Mouse (Mus musculus) C2C12 (cell line): ENCODE measurements around the gene Zbtb45. TPM values are rescaled to one million over a fixed set of nuclear protein-coding genes. Genes with fewer than 3 reads are reported as not detected.

Experiments
- H3K27me3 ChIP-seq: one replicate; pipeline ENCODE4 v1.6.1; 2011; ENCODE audit not compliant: control insufficient read depth, insufficient read depth, insufficient read length
- H3K36me3 ChIP-seq: one replicate; pipeline ENCODE4 v1.6.1; 2011; ENCODE audit not compliant: control insufficient read depth, insufficient read depth
- H3K4me3 ChIP-seq: one replicate; pipeline ENCODE4 v1.5.1; 2011; ENCODE audit warnings: mild to moderate bottlenecking, control low read depth; ENCODE audit not compliant: poor library complexity, insufficient read depth, severe bottlenecking
- H3K79me2 ChIP-seq: one replicate; pipeline ENCODE4 v1.6.1; 2011; ENCODE audit not compliant: control insufficient read depth, insufficient read depth
- H3K79me3 ChIP-seq: one replicate; pipeline ENCODE4 v1.6.1; 2011; ENCODE audit warnings: low read depth, control low read depth
- H3ac ChIP-seq: one replicate; pipeline ENCODE3; 2011; ENCODE audit warnings: low read depth; ENCODE audit not compliant: control insufficient read depth, insufficient read length
- CEBPB ChIP-seq: IDR thresholded peaks from one replicate; pipeline ENCODE4 v1.6.1; 2011; ENCODE audit warnings: low read depth, mild to moderate bottlenecking, control low read depth, moderate library complexity
- CTCF ChIP-seq: IDR thresholded peaks from one replicate; pipeline ENCODE4 v1.5.1; 2011; ENCODE audit not compliant: control insufficient read depth, insufficient read depth, insufficient read length
- FOSL1 ChIP-seq: IDR thresholded peaks from one replicate; pipeline ENCODE4 v1.8.0; 2011; ENCODE audit warnings: mild to moderate bottlenecking, low read length; ENCODE audit not compliant: poor library complexity, insufficient read depth, severe bottlenecking
- MAX ChIP-seq: IDR thresholded peaks from one replicate; pipeline ENCODE4 v1.6.1; 2011; ENCODE audit warnings: mild to moderate bottlenecking, control low read depth
- MYOD1 ChIP-seq: IDR thresholded peaks from one replicate; pipeline ENCODE4 v1.6.1; 2011; ENCODE audit warnings: low read depth; ENCODE audit not compliant: control insufficient read depth, insufficient read length
- MYOG ChIP-seq: IDR thresholded peaks from one replicate; pipeline ENCODE4 v1.6.1; 2011; ENCODE audit not compliant: control insufficient read depth, insufficient read length; ENCODE audit errors: extremely low read depth
- USF1 ChIP-seq: IDR thresholded peaks from one replicate; pipeline ENCODE4 v1.6.1; 2011; ENCODE audit warnings: low read depth, mild to moderate bottlenecking, control low read depth, moderate library complexity
- polyA plus RNA-seq: library from polyadenylated mRNA; unstranded; fragments of >200 nt; fragmentation: generic; extraction: Trizol; gene quantifications from one replicate; pipeline ENCODE4 v1.2.1, GENCODE M21; 2012; ENCODE audit warnings: missing spikeins

The Zbtb45 gene
- polyA plus RNA-seq, 1 experiment: 19.4 TPM

- H3K27me3 ChIP-seq: no peaks in the 10 kb centered on the region
- no peaks in the 10 kb centered on the region for H3K36me3 ChIP-seq
- H3K79me2 ChIP-seq: no peaks in the 10 kb centered on the region
- H3K4me3 ChIP-seq: no peak overlapping the region
- no peak overlapping the region for H3ac ChIP-seq
- no peaks in the 10 kb centered on the region for H3K79me3 ChIP-seq
- no peak for TF ChIP-seq MYOG
- TF ChIP-seq CEBPB: no peak
- TF ChIP-seq MAX: no peak
- no peak for TF ChIP-seq USF1
- TF ChIP-seq CTCF: no peak
- no peak for TF ChIP-seq FOSL1
- no peak for TF ChIP-seq MYOD1
Measured at GRCm38 (mm10) chr7:13053501-13053900, 43.7 kb upstream of the Zbtb45 start.

GRCm38 (mm10) chr7:13053001-13053400, 43.2 kb upstream of the Zbtb45 start:
- no peaks in the 10 kb centered on the region for H3K36me3 ChIP-seq
- no peaks in the 10 kb centered on the region for H3K79me3 ChIP-seq
- no peaks in the 10 kb centered on the region for H3K79me2 ChIP-seq
- H3K4me3 ChIP-seq: no peak overlapping the region
- TF ChIP-seq CEBPB: no peak
- no peak for TF ChIP-seq USF1
- TF ChIP-seq MYOG: no peak
- no peak for TF ChIP-seq FOSL1
- TF ChIP-seq MAX: no peak
- TF ChIP-seq MYOD1: no peak
- H3K27me3 ChIP-seq: no peaks in the 10 kb centered on the region
- H3ac ChIP-seq: no peak overlapping the region

- Histone ChIP-seq H3K27me3 (no peaks in the 10 kb centered on the region), H3K79me3 (no peaks in the 10 kb centered on the region), H3K4me3 (no peak overlapping the region), H3ac (no peak overlapping the region), H3K79me2 (no peaks in the 10 kb centered on the region), H3K36me3 (no peaks in the 10 kb centered on the region)
- TF ChIP-seq CTCF: peak; percentile 45
- TF ChIP-seq FOSL1: no peak
Measured at GRCm38 (mm10) chr7:13046084-13046483, 36.2 kb upstream of the Zbtb45 start.

GRCm38 (mm10) chr7:13044254-13044625, 34.4 kb upstream of the Zbtb45 start:
- TF ChIP-seq CTCF (no peak), CEBPB (no peak), MAX (no peak), MYOG (no peak), USF1 (no peak), MYOD1 (no peak), FOSL1 (no peak)
- no peaks in the 10 kb centered on the region for H3K79me3 ChIP-seq
- no peak overlapping the region for H3K4me3 ChIP-seq
- H3K79me2 ChIP-seq: peaks cover 4% of the 10 kb centered on the region
- H3K36me3 ChIP-seq: no peaks in the 10 kb centered on the region
- H3ac ChIP-seq: no peak overlapping the region
- no peaks in the 10 kb centered on the region for H3K27me3 ChIP-seq

- peaks cover 10% of the 10 kb centered on the region for H3K79me2 ChIP-seq
- H3K79me3 ChIP-seq: no peaks in the 10 kb centered on the region
- H3ac ChIP-seq: no peak overlapping the region
- no peak for TF ChIP-seq FOSL1
- no peak for TF ChIP-seq MYOG
- TF ChIP-seq CTCF: no peak
- no peak for TF ChIP-seq USF1
- TF ChIP-seq MYOD1: no peak
- TF ChIP-seq MAX: no peak
- no peak for TF ChIP-seq CEBPB
- H3K27me3 ChIP-seq: no peaks in the 10 kb centered on the region
- no peaks in the 10 kb centered on the region for H3K36me3 ChIP-seq
- H3K4me3 ChIP-seq: no peak overlapping the region
Measured at GRCm38 (mm10) chr7:13043445-13044253, 33.8 kb upstream of the Zbtb45 start.

GRCm38 (mm10) chr7:13043120-13043444, 33.2 kb upstream of the Zbtb45 start:
- Histone ChIP-seq H3K36me3 (no peaks in the 10 kb centered on the region), H3K4me3 (no peak overlapping the region), H3K79me2 (peaks cover 10% of the 10 kb centered on the region), H3ac (no peak overlapping the region), H3K79me3 (no peaks in the 10 kb centered on the region), H3K27me3 (no peaks in the 10 kb centered on the region)
- no peak for TF ChIP-seq USF1
- no peak for TF ChIP-seq MAX
- no peak for TF ChIP-seq FOSL1
- TF ChIP-seq CEBPB: no peak
- no peak for TF ChIP-seq CTCF
- TF ChIP-seq MYOG: no peak
